Mouse (Mus musculus) layer of hippocampus, postnatal 25 days (tissue): Measurements from ENCODE around the gene Spin2c. TPM values are rescaled to one million over a fixed set of nuclear protein-coding genes. Genes with fewer than 3 reads are reported as not detected.

Experiments used
- DNase-seq, 2 experiments: peaks; one replicate each; pipeline ENCODE4 v3.0.0; 2022; ENCODE audit warnings: mixed read lengths in 2 of 2, low spot score in 1 of 2; ENCODE audit errors: extremely low spot score in 1 of 2
- total RNA-seq, 2 experiments: library from RNA; stranded (reverse); gene quantifications; 2 replicates each; pipeline ENCODE4 v1.2.3; 2021

Spin2c gene
- 10 to 100 TPM in 1 of 2 experiments, 1 to 10 TPM in 1; 7.8 to 10.5 TPM for total RNA-seq

- peak; percentile 15 to 37 for DNase-seq
Observed at GRCm38 (mm10) chrX:153831951-153832561, at the start of gene Spin2c. Gene Spin2c (plus strand): TSS chrX:153832225.

GRCm38 (mm10) chrX:153832606-153833005 lies 581 bp downstream of the Spin2c start:
- peak in 1 of 2 experiments; percentile 5 for DNase-seq

Other genes with a start within 250 kb of the Spin2c start
- gene Kctd12b, start 135.8 kb upstream of the Spin2c start, total RNA-seq: 1 to 10 TPM; 3.8 to 4.3 TPM
- gene Nbdy, start 108.6 kb upstream of the Spin2c start, total RNA-seq: 10 to 100 TPM; 46.3 to 53.1 TPM
- gene Samt1, start 180.4 kb downstream of the Spin2c start, total RNA-seq: not detected
- gene 4921511M17Rik, start 201.6 kb downstream of the Spin2c start, total RNA-seq: not detected
- gene Gm10057, start 222.8 kb downstream of the Spin2c start, total RNA-seq: not detected